Mouse (Mus musculus): ENCODE measurements at regions not wholly inside any gene's neighbourhood (a gene's known extent, or its start where the extent isn't known, plus 50 kb on each side); places are given as distances from the start of the nearest gene placed in this dataset.
A peak's percentile ranks its signal among the peaks of the same experiment; 100 is the strongest.

DNA sequence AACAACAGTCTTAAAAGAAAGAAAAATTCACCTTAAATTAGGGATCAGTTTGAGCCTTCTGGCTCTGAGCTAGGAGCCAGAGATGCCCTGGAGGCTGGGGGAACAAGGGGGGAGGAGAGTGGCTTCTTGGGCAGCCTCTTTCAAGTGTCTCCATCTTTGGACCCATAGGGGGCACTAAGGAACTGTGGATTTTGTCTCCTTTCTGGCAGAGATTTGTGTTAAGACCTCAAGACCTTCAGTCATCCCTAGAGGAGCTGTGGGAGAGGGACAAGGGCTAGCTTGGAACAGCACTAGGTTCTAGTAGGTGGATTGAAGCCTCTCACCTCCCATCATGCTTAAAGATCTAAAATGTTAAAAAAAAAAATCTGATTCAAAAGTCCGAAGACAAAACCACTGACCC is 155.2 kb downstream of the Opa1 start:
- Histone ChIP-seq H3K27ac (ENCODE audit: insufficient read depth, low read depth) (no peak overlapping the region), H3K4me3 (replicated peaks in 1 of 3; ENCODE audit: low read depth in 2 of 3, low read length in 2 of 3, poor library complexity in 1 of 3) (no peak overlapping the region), H3K9ac (ENCODE audit: insufficient read depth, low read depth) (no peak overlapping the region), H3K36me3 (replicated peaks in 1 of 2; ENCODE audit: control insufficient read depth in 1 of 2, insufficient read depth in 1 of 2, low read length in 1 of 2) (no peaks in the 10 kb centered on the region), H3K9me3 (replicated peaks; ENCODE audit: low read length) (no peaks in the 10 kb centered on the region), H3K4me1 (ENCODE audit: control insufficient read depth in 1 of 2, insufficient read depth in 2 of 2) (peaks cover 7 to 11% of the 10 kb centered on the region in 2 experiments), H3K27me3 (replicated peaks) (peaks cover 40% of the 10 kb centered on the region), H3K4me2 (ENCODE audit: insufficient read depth, low read depth, poor library complexity, severe bottlenecking) (no peak overlapping the region), H3K79me2 (replicated peaks; ENCODE audit: control insufficient read depth, extremely low read depth, insufficient read depth, poor library complexity, severe bottlenecking) (no peaks in the 10 kb centered on the region)
- TF ChIP-seq HCFC1 (IDR thresholded peaks at IDR 0.05; ENCODE audit: low read depth, low read length) (no peak), CTCF (conservative IDR thresholded peaks at IDR 0.05 in 1 of 2, IDR thresholded peaks at IDR 0.05 in 1 of 2; ENCODE audit: low read depth in 2 of 2, low read length in 2 of 2) (peak in 1 of 2 experiments; percentile 91; a peak in 2 of 4 replicates), RAD21 (IDR thresholded peaks at IDR 0.05; ENCODE audit: low read depth, low read length) (peak; percentile 96), MAZ (IDR thresholded peaks at IDR 0.05; ENCODE audit: low read depth, low read length) (peak; percentile 72; the same call in 1 of the 2 replicates), IRF4 (IDR thresholded peaks at IDR 0.05; ENCODE audit: low read depth, low read length) (peak; percentile 36; the same call in 1 of the 2 replicates), ZKSCAN1 (IDR thresholded peaks at IDR 0.05; ENCODE audit: borderline replicate concordance, low read depth, low read length) (no peak), ZC3H11A (IDR thresholded peaks at IDR 0.05; ENCODE audit: low read depth, low read length) (peak; percentile 84), SMC3 (IDR thresholded peaks at IDR 0.05; ENCODE audit: low read depth, low read length) (peak; percentile 92), E2F4 (IDR thresholded peaks at IDR 0.05; ENCODE audit: insufficient replicate concordance, low read depth, low read length) (no peak), BHLHE40 (IDR thresholded peaks at IDR 0.05; ENCODE audit: low read depth, low read length) (0 out of 2 replicates have a peak, but pooled peaks have one; percentile 33)
- DNase-seq (ENCODE audit: extremely low read depth): peak; percentile 76
- in situ Hi-C loops (cut with MboI; ENCODE audit: low pct_ligation_motif_present, low pct_unique_long_range_greater_than_20kb, low sequenced_read_pairs) (loop anchor here (10.0 kb wide), 1 partner anchor 490 kb away; no protein-coding TSS in a partner anchor), dilution Hi-C loops (cut with MboI; ENCODE audit: extremely low pct_ligation_motif_present, extremely low pct_unique_long_range_greater_than_20kb, low sequenced_read_pairs) (no loop called here)

DNA sequence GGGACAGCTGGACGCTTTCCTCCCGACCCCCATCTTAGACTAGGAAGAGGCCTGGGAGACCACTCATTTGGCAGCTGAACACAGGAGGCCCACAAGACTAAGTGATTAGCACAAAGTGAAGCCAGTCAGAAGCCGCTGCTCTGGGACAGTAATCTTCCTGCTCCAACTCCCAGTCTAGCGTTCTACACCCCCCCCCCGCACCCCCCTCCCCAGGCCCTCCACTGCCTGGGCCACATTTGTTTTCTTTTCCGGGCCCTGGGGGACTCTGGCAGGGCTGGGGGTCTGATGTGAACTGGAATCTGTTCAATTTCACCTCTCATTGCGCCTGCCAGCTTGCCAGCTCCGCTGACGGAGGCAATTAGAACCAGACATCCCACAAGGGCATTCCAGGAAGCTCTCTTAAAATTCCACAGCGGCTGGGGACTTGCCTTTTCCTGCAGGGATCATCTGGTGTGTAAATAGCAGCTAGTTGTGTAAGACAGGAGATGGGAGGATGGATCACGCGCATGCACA is 155.7 kb downstream of the Opa1 start:
- Histone ChIP-seq H3K4me1 (ENCODE audit: control insufficient read depth in 1 of 2, insufficient read depth in 2 of 2) (peaks cover 7 to 11% of the 10 kb centered on the region in 2 experiments), H3K9ac (ENCODE audit: insufficient read depth, low read depth) (no peak overlapping the region), H3K79me2 (replicated peaks; ENCODE audit: control insufficient read depth, extremely low read depth, insufficient read depth, poor library complexity, severe bottlenecking) (no peaks in the 10 kb centered on the region), H3K4me2 (ENCODE audit: insufficient read depth, low read depth, poor library complexity, severe bottlenecking) (no peak overlapping the region), H3K27ac (ENCODE audit: insufficient read depth, low read depth) (no peak overlapping the region), H3K36me3 (replicated peaks in 1 of 2; ENCODE audit: control insufficient read depth in 1 of 2, insufficient read depth in 1 of 2, low read length in 1 of 2) (no peaks in the 10 kb centered on the region), H3K9me3 (replicated peaks; ENCODE audit: low read length) (no peaks in the 10 kb centered on the region), H3K27me3 (replicated peaks) (peaks cover 37% of the 10 kb centered on the region), H3K4me3 (replicated peaks in 1 of 3; ENCODE audit: low read depth in 2 of 3, low read length in 2 of 3, poor library complexity in 1 of 3) (no peak overlapping the region)
- no peak for DNase-seq (ENCODE audit: extremely low read depth)
- TF ChIP-seq ZNF384 (IDR thresholded peaks at IDR 0.05; ENCODE audit: low read depth, low read length) (no peak), CHD2 (IDR thresholded peaks at IDR 0.05; ENCODE audit: low read length) (no peak), E2F4 (IDR thresholded peaks at IDR 0.05; ENCODE audit: insufficient replicate concordance, low read depth, low read length) (no peak), JUND (conservative IDR thresholded peaks at IDR 0.05; ENCODE audit: low read depth, low read length) (no peak), MAX (IDR thresholded peaks at IDR 0.05; ENCODE audit: low read length) (no peak), ELF1 (IDR thresholded peaks at IDR 0.05; ENCODE audit: low read depth, low read length) (no peak)
- in situ Hi-C loops (cut with MboI; ENCODE audit: low pct_ligation_motif_present, low pct_unique_long_range_greater_than_20kb, low sequenced_read_pairs) (loop anchor here (10.0 kb wide), 1 partner anchor 490 kb away; no protein-coding TSS in a partner anchor), dilution Hi-C loops (cut with MboI; ENCODE audit: extremely low pct_ligation_motif_present, extremely low pct_unique_long_range_greater_than_20kb, low sequenced_read_pairs) (no loop called here)

Measured in CH12.LX (cell line).